Mouse (Mus musculus) left cerebral cortex, postnatal 14 days (tissue): Measurements from ENCODE around the gene Mlst8. TPM values are rescaled to one million over a fixed set of nuclear protein-coding genes. Genes with fewer than 3 reads are reported as not detected.

Source experiments
- DNase-seq, 2 experiments: peaks; one replicate each; pipeline ENCODE4 v3.0.0; 2021 to 2022; ENCODE audit warnings: low spot score in 2 of 2, mixed read lengths in 1 of 2
- intact Hi-C: fragments of 180-260 bp; cut with DNase I; formaldehyde crosslinking; loops from one replicate; pipeline ENCODE4 v1.15.1; 2025
- long read RNA-seq, 2 experiments: library from polyadenylated mRNA; stranded (forward); transcript quantifications; one replicate each; pipeline ENCODE4 v2.0.0; 2021
- total RNA-seq, 2 experiments: library from RNA; stranded (reverse); gene quantifications; 2 replicates each; pipeline ENCODE4 v1.2.3; 2021

The Mlst8 gene
- total RNA-seq = 10 to 100 TPM; 32.3 to 36.9 TPM
- long read RNA-seq, experiment 1, transcript Mlst8-202 (9 exons, 3,340 nt) = minor isoform, 11 of 61 reads
- long read RNA-seq, experiment 1, transcript Mlst8-201 (9 exons, 3,358 nt) = major isoform, 15 of 61 reads
- long read RNA-seq, experiment 1, partial matches to known transcripts = 2 of 61 reads
- long read RNA-seq, experiment 1, other reads (novel, unspliced or antisense) = 30 of 61 reads
- long read RNA-seq, experiment 2, transcript Mlst8-202 (9 exons, 3,340 nt) = major isoform, 12 of 46 reads
- long read RNA-seq, experiment 2, partial matches to known transcripts = 2 of 46 reads
- long read RNA-seq, experiment 2, other reads (novel, unspliced or antisense) = 28 of 46 reads

DNA sequence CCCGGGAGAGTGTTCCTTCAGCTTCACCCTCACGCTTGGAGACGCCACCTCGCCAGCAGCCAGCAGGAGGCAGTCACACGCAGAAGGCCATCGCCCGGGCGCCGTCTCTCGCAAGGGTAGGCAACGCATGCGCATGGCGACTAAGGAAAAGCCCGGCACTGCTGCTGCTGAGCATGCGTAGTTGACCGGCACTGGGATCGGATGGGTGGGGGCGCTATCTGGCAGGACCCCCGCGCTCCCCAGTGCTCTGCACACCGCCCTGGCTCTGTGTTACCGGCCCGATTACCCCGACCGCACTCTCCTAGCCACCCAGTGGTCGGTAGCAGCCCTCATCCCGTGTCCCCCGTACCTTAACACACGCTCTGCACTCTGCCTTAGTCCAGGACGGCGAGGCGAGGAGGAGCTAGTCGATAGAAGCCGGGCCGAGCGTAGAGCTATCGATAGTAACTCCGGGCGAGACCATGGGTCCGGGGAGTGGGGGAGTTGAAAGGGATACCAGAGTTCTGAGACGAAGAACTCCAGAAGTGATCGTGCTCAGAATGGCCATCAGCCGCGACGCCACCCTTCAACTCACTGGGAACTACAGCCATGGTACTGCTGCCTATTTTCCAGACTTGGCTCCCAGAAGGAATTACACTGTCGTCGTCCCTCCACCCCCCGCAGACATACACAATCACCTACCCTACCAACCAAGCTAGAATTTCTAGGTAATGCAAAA is at the start of gene Mlst8:
Gene Mlst8, minus strand, starts transcription at position 416 of the 718 bp plus-strand sequence.
- intact Hi-C loops = loop anchor here (5.0 kb wide), 1 partner anchor 33 kb away; no protein-coding TSS in a partner anchor
- DNase-seq = peak; percentile 97

DNA sequence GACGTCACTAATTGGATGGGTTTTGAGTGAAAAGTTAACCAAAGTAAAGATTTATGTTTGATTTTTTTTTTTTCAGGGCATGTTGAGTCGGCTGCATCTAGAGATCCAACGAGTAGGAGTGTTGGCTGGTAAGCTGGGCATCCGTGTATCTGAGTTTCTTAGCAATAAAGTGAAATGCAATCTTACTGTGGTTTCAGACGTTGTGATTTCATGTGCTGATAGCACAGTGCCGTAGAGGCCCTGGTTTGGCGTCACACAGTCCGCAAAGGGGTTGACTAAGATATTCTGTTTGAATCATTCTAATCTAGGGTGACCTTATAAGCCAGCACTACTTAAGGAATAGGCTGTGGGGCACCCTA is 49.7 kb upstream of the Mlst8 start:
- DNase-seq = no peak
- intact Hi-C loops = no loop called here

DNA sequence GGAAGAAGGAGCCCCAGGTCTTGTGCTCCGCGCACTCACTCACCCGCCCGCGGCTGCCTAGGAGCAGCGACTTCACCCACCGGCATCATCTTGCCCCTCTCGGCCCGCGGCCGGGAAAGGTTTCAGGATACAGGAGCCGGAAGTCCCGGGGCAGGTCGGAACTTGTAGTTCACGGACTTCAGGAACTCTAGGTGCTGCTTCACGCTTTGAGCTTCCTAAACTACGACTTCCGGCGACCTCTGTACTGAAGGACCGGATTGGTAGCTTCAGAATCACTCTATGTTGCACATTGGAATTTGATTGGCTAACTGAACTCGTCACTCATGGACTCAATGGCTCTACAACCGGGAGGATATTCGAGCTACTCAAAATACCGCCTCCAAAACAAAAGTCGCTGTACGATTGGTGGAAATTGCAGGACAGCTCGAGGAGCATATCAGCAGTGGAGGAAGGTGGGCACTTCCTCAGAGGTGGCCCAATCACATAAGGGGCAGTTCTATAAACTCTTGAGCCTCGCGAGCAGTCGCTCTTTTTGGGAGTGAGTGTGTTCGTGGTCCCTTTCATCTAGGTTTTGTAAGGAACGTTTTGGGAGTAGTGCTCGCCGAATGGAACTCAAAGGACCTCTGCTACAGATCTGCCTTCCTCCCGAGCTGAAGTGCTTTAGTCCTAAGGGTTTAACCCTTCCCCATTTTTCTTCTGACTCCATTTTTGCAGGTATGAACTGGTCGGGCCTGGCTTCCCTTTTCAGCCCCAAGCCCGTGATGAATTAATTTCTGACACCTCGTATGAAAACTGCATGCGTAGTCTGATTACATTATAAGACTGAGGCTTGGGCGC is 49.1 kb upstream of the Mlst8 start, which contains the start of gene Traf7:
Gene Traf7, minus strand, starts transcription at position 216 of the 837 bp plus-strand sequence.
- peak; percentile 95 to 100 for DNase-seq

DNA sequence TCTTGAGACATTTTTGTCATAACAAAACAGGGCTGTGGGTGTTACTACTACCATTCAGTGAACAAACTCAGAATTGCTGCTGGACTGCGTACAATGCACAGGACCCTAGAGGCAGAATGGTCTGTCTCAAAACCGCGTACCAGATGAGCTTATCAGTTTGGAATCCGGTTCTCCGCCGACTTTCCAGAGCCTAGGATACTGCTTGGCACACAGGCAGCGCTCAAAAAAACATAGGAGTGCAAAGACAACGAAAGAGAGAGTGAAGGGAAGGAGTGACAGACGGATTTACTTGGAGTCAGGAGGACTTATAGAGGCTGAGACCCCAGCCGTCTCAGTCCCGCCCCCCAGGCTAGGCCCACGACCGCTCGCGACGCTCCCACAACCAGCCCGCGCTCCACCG is 48.4 kb upstream of the Mlst8 start:
- no peak for DNase-seq
- intact Hi-C loops = no loop called here

More for the DNA sequence above, 49.1 kb upstream of the Mlst8 start, which contains the start of gene Traf7:
- intact Hi-C loops = no loop called here

DNA sequence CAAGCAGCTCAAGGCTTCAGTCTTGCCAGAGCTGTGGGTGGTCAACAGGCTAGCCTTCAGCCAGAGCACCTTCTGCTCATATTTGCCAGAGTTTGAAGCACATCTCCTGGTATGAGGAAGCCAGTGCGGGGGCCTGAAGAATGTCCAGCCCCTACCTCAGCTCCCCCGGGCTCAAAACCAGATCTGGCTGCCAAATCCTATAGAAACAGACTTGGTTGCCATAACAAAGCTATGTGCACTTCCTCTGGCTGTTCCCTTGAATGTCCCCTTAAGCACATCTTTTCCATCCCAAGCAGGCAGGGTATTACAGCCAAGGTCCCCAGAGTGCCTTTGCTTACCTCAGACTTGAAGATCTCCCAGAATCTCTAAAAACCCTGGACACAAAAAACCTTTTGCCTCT is 45.9 kb upstream of the Mlst8 start:
- no peak for DNase-seq
- intact Hi-C loops = no loop called here

GRCm38 (mm10) chr17:24520450-24520849 is 41.6 kb upstream of the Mlst8 start:
- intact Hi-C loops = no loop called here
- DNase-seq = no peak

DNA sequence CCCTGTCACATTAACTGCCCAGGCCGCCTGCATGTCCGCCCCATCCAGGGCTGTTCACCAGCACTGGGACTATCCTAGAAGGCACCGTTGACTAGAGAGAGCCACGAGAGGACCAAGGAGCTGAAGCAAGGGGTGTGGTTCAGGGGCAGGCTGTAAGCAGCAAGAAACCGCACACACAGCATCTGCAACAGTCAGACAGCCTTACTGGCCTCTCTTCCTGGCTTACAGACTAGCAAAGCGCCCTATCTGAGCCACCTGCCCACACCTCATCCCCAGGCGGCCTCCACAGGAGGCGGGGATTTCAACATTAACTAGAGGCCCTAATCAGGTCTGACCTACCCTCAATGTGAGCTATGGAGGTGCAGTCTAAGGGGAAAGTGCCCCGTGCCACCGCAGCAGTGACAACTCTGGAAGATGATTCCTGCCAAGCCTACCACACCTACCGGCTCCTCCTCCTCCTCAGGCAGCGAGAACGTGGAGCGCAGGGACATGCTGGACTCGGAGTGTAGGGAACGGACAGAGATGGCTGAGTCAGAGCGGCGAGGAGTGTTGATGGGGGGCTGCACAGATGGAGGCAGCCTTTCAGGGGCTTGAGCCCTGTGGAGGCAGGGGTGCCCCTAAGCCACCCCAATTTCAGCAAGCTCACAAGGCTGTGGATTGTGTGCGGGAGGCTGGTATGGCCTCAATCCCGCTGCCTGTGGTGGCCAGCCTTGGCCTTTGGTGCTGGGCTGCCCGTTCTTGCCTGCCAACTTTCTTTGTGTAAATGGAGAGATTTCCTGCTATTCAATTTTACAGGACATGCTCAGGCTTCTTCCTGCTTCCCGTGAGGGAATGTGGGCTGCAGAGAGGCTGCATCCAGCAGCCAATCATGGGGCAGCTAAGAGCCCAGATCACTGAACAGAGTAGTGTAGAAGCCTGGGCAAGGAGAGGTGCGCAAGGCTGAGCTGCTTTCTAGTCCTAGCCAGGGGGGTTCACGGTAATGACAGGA is 35.7 kb upstream of the Mlst8 start:
- intact Hi-C loops = loop anchor here (5.0 kb wide), 1 partner anchor 37 kb away; the partner anchor contains the start of gene Mlst8
- DNase-seq = no peak

DNA sequence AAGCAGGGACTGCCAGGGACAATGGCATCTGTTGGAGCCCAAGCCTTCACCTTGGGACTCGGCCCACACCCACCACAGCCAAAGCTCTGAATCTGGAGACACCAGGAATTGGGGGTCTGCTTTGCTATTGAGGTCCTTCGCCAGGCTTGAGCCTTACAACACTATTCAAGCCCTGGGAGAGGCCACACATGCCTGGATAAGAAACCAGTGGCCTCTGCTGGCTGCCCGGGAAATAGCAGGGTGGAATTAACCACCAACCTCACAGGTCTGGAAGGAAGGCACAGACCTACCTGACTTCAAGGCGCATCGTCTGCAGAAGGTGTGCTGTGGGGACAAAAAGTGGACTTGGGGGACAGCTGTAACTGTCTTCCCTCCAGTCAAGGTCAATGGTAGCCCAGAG is 34.7 kb upstream of the Mlst8 start:
- intact Hi-C loops = loop anchor here (5.0 kb wide), 1 partner anchor 36 kb away; the partner anchor contains the start of gene Mlst8

GRCm38 (mm10) chr17:24507806-24508460 is 29.1 kb upstream of the Mlst8 start:
- DNase-seq = no peak
- intact Hi-C loops = no loop called here

More for the DNA sequence above, 34.7 kb upstream of the Mlst8 start:
- peak; percentile 73 to 78 for DNase-seq

- DNase-seq = no peak
- intact Hi-C loops = no loop called here
Observed at GRCm38 (mm10) chr17:24507129-24507664, 28.3 kb upstream of the Mlst8 start.

DNA sequence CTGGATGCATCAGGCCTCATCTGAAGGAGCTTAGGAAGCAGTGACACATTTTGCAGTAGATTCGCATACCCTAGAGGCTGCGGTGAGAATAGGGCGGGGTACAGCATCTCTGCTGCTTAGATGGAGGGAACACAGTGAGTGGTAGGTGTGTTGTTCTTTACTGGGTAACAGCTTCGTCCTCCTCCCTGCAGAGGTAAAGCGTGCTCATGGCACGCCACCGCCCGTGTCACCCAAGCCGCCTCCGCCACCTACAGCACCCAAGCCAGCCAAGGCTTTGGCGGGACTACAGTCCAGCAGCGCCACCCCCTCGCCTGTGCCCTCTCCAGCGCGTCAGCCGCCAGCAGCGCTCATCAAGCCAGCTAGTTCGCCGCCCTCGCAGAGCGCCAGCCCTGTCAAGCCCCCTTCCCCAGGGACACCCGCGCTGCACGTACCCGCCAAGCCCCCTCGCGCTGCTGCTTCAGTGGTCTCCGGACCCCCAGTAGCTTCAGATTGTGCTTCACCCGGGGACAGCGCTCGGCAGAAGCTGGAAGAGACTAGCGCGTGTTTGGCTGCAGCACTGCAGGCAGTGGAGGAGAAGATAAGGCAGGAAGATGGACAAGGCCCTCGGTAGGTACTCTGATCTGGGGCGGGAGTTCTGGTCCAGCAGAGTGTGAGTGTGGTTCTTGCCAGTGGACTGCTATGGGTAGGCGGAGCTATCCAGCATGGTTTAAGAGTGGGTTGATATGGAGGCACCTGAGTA is 27.6 kb upstream of the Mlst8 start:
- intact Hi-C loops = no loop called here
- DNase-seq = peak; percentile 57 to 75

- DNase-seq = no peak
- intact Hi-C loops = no loop called here
Observed at GRCm38 (mm10) chr17:24505286-24505955, 26.5 kb upstream of the Mlst8 start.

DNA sequence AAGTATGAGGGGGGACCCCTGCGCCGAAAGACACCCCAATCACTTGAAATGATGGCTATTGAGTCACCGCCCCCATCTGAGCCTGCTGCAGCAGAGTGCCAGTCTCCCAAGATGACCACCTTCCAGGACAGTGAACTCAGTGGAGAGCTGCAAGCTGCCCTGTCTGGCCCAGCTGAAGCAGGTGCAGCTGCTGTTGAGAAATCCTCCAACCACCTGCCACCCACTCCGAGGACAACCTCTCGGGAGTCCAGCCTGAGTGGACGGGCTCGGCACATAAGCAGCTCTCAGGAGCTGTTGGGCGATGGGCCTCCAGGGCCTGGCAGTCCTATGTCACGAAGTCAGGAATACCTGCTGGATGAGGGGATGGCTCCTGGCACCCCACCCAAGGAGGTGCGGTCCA is 25.2 kb upstream of the Mlst8 start:
- no peak for DNase-seq
- intact Hi-C loops = no loop called here

DNA sequence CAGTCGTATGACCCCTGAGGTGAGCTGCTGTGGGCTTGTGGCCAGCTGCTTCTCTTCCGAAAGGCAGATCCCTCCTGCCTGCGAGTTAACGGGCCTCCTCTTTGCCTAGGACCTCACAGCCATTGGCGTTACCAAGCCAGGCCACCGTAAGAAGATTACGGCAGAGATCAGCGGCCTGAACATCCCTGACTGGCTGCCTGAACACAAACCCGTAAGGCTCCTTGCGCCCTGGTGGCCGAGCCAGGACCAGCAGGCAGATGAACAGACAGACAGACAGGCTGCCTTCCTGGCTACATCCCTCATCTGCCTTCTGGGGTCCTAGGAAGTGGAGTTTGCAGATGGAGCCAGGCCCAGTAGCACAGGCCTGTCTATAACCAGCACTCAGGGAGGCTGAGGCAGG is 23.3 kb upstream of the Mlst8 start:
- intact Hi-C loops = no loop called here
- no peak for DNase-seq

DNA sequence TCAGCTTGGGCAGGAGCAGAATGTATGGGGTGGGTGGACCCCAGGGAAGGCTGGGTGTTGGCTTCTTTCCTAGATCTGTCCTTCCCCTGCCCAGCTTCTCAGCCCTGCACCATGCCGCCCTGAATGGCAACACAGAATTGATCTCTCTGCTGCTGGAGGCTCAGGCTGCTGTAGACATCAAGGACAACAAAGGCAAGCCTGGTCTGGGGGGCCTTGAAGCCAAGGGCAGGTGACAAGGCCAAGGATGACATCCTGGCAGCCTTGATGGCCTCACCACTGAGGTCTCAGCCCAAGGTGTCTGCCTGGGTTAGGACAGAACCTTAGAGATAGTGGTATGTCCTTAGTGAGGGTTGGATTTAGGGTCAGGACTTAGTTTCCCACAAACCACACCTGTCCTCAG is 17.1 kb upstream of the Mlst8 start:
- no peak for DNase-seq
- intact Hi-C loops = no loop called here

- intact Hi-C loops = no loop called here
- peak; percentile 64 to 68 for DNase-seq
Observed at GRCm38 (mm10) chr17:24495443-24495842, 16.6 kb upstream of the Mlst8 start.
